Mouse (Mus musculus) embryo, embryonic 11.5 days (tissue): Measurements from ENCODE around the gene Vmn1r41.

Source experiments
- DNase-seq: peaks from one replicate; pipeline ENCODE4 v3.0.0-alpha.2; 2012; ENCODE audit warnings: low read depth, low spot score

The Vmn1r41 gene

DNA sequence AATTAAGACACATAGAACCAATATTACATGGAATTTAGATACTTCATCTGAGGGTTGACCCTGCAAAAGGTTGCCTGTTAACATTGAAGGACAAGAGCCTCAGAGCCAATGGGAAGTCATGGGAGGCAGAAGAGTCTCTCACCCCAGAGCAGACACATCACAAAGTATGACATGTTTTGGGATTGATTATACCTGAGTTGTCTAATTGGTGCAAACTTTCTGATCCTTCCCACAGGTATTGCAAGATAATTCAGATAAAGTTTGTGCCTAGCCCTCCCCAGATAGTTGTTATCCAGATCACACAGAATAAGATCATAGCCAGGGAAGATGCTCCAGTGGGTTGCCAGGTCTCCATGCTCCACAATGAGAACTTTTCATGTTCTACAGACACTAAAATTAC lies at the start of gene Vmn1r41:
TSS of gene Vmn1r41 (plus strand) at position 301 of the 400 bp plus-strand sequence.
- DNase-seq, result no peak

DNA sequence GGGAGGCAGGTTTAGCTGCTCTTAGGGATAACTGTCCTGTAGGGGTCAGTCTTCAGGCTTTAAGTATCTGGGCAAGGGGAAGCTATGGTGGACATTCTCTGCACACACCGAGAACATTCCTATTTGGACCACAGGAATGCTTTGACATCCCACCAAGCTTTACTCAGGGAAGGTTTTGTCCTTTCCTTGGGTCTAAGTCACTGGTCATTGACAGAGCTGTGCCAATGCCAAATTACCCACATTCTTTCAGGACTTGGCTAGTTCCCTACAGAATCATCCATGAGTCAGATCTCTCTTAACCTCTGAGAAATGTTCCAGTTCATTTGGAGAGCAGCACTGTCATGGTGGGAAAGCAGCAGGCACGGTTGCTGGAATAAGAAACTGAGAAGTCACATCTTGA lies 33.9 kb upstream of the Vmn1r41 start:
- DNase-seq, result no peak

DNA sequence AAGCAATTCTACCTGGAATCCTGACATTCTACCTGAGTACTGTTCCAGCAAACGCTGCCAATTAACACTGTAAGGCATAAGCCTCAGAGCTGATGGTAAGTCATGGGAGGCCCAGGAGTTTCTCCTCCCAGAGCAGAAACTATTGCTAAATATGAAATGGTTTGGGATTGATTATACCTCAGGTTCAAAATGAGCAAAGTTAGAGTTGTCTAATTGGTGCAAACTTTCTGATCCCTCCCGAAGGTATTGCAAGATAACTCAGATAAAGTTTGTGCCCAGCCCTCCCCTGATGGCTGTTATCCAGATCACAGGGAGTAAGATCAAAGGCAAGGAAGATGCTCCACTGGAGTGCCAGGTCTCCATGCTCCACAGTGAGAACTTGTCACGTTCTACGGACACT lies 33.3 kb upstream of the Vmn1r41 start, which contains the start of gene Vmn1r40:
TSS of gene Vmn1r40 (plus strand) at position 301 of the 400 bp plus-strand sequence.
- no peak for DNase-seq

DNA sequence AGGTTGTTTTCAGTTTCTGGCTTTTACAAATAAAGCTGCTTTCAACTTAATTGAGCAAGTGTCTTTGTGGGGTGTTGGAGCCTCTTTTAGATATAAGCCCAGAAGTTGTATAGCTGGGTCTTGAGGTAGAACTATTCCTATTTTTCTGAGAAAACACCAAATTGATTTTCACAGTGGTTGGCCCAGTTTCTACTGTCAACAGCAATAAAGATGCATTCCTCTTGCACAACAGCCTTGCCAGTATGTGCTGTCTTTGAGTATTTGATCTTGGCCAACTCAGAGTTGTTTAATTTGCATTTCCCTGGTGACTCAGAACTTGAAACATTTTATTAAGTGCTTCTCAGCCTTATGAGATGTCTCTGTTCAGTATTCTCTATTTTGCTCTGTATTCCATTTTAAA lies 22.5 kb upstream of the Vmn1r41 start:
- no peak for DNase-seq

DNA sequence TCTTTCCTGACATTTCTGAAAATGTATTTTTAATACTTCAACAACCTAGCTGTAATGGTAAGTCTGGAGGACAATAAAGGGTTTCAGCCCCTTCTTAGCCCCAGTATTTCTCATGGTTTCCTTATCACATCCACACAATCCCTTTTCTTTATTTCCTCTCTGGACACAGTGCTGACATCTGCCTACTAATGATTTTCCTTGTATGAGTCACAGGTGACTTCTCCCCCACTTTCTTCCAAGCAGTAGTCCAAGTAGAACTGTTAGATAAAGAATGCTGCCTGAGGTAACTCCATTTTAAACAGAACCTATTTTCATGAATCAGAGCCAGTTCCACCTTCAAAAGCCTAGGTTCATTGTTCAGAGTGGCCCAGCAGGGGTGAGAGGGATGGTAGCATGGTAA lies 2.2 kb downstream of the Vmn1r41 start:
- DNase-seq, result no peak

DNA sequence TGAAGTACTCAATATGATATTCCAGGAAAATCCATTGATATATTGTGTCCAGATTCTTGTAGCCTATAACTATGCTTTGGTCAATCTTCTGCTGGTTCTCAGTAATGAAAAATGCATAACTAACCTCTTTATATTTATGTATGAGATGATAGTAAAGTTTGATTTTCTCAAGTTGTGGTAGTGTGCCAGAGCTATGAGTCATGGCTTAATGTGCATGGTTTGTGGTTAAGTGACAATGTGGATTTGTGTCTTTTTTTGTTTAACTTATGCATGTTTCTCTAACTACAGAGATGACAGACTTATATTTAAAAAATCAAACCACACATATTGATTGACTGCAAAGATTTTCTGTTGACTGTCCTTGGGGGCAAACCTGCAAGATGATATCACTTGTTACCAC lies 49.7 kb downstream of the Vmn1r41 start:
- DNase-seq, result no peak
